Mouse (Mus musculus) spleen, postnatal 14 days (tissue): Measurements from ENCODE around the gene Nat14.
A peak's percentile ranks its signal among the peaks of the same experiment; 100 is the strongest.
"Not testable (repeated sequence)": the region's sequence is repeated elsewhere in the genome, so short reads cannot be mapped to it uniquely, and the experiment has no call there.

Source experiments
- DNase-seq, 2 experiments: peaks; one replicate each; pipeline ENCODE4 v3.0.0; 2021 to 2022; ENCODE audit warnings: low spot score in 2 of 2

The Nat14 gene

DNA sequence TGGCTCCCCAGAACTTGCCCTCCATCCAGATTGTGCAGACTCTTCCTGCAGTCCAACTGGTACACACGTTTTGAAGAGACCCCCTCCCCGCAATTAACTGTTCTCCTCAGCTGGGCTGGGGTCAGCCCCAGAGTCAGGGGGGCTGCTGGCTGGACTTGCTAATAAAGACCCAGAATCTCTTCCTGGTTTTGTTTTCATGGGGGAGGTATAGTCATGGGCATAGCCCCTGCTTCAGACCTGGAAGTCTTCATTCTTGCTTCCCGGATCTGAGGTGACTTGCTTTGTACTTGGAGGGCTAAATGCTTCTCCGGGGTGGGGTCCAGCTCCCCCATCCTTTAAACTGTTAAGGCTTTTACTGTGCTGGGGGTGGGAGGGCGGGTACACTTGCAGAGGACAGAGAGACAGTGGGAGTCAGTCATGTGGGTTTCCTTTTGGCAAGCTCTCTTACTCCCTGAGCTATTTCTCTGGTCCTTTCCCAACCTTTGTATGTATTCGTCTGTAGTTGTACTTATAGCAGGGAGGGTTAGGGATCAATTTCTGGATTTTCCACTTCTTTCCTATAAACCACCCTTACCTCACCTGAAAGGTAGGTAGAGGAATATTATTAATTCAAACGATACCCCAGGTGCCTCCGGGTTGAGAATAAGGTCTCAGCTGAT, at the start of gene Nat14:
Nat14 (plus strand) TSS at position 205 of the 659 bp plus-strand sequence.
- no peak for DNase-seq

DNA sequence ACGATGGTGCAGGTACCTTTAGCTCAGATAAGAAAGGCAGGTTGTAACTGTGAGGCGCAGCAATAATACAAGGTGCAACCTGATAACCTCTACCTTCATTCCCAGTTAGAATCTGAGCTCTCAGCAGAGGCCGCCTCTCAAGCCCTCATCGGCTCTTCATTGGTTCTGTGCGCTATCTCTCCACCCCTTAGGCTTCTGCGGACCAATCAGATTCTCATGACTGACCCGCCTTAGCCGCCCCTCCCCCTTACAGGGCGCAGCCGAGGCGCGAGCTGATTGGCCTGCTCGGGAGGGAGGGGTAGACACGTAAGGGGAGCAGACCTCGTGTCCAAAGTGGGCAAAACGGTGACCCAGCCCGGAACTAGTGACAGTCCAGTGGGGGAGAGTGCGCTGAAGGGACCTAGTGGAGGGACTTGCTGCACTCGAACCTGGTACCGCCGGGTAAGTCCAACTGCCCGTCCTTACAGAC, 45.0 kb upstream of the Nat14 start, which contains the start of gene Isoc2a:
Isoc2a (plus strand) TSS at position 401 of the 469 bp plus-strand sequence.
- peak; percentile 69 to 70 for DNase-seq

DNA sequence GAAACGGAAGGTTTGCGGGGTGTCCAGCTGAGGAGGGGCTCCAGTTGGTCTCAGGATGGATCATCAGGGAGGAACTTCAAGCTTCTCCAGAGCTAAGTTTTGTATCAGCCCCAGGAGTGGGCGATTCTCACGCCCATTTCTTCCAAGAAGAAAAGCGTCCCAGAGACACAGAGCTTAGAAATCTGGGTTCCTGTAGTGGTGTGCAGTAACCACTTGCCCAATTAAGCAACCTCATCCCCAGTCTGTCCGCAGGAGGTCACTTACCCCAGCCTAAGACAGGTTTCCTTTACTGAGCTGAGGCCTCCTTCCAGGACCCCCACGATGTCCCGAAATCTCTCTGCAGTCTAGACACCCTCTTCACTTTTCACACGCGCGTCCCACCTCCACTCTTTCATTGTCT, 44.6 kb upstream of the Nat14 start:
- no peak for DNase-seq

DNA sequence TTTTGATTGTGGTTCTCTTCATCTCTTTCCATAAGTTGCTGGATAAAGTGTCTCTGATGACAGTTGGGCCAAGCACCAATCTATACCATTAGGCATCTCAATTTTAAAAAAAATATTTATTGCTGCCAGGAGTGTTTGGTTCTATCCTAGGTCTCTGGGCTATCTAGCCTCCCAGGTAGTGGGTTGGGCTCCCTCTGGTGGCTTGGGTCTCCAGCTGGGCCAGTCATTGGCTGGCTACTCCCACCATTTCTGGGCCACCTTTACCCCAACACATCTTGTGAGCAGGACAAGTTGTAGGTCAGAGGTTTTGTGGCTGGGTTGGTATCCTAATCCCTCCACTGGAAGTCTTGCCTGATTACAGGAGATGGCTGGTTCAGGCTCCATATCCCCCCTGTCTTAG, 43.6 kb upstream of the Nat14 start:
- DNase-seq = no peak

DNA sequence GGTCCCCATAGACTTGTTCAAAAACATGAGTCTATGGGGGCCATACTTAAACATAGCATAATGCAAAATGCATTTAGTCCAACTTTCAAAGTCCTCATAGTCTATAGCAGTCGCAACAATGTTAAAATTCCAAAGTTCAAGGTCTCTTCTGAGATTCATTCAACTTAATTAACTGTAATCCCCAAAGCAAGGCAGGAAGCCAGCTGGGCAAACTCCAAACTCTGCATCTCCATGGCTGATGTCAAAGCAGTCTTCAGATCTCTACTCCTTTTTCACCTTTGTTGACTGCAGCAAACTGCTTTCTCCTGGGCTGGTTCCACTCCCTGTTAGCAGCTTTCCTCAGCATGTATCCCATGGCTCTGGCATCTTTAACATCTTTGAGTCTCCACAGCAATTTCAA, 42.8 kb upstream of the Nat14 start:
- DNase-seq = not testable (repeated sequence)

DNA sequence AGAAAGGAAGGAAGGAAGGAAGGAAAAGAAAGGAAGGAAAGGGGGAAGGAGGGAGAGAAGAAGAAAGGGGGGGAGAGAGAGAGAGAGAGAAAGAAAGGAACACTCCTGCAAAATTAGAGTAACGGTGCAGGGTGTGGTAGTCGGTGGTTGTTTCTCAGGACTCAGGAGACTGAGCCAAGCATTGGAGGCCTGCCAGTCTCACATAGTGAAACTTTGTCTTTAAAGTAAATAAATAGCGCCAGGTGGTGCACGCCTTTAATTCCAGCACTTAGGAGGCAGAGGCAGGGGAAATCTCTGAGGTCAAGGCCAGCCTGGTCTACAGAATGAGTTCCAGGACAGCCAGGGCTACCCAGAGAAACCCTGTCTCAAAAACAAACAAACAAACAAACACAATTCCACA, 35.1 kb upstream of the Nat14 start:
- DNase-seq = no peak

DNA sequence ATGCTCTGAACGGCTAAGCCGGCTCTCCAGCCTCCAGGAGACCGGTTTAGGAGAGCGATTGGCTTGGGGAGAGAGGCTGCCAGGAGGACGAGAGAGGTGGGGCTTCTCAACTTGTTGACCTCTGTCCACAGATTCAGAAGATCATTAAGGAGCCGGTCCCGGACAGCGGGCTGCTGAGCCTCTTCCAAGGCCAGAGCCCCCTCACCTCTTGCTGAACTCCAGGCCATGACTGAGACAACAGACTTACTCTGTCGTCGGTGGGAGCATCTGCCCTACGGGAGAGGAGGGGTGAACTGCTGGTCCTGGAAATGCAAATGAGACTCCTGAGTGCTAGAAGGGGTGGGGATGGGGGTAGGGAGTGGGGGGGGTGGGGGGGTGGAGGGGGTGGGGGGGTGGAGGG, 26.6 kb upstream of the Nat14 start:
- no peak for DNase-seq

DNA sequence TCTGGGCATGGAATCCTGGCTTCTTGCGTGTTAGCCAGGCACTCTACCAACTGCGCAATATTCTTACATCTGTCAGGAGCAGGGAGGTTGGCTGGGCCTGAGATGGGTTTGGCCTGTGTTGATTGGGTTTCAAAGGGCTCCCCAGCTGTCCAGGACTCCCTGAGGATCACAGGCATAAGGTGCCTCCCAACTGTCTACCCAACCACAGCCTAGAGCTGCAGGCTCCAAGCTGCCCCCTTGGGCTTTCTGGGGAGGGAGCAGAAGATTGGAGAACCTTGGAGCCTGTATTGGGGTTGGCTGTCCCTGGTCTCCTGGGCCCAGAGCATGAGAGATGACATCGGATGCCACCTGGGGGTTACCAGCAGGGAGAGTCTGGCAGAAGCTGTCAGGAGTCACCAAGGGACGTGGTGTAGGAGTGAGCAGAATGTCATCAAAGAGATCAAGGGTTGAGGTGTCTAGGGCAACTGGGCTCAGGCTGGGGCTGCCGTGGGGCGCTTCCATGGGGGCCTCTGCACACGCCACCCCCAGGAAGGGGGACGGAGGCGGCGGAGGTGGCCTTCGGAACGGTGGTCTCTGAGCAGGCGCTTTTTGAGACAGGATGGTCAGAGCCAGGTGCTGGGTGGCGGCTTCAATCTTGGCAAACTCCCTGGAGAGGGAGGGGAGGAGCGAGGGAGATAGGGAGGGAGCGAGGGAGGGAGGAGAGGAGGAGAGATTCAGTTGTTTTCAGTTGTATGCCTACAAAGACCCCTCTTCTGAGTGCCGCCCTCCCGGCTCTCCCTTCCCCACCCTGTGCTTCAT, 22.8 kb upstream of the Nat14 start:
- DNase-seq = no peak

DNA sequence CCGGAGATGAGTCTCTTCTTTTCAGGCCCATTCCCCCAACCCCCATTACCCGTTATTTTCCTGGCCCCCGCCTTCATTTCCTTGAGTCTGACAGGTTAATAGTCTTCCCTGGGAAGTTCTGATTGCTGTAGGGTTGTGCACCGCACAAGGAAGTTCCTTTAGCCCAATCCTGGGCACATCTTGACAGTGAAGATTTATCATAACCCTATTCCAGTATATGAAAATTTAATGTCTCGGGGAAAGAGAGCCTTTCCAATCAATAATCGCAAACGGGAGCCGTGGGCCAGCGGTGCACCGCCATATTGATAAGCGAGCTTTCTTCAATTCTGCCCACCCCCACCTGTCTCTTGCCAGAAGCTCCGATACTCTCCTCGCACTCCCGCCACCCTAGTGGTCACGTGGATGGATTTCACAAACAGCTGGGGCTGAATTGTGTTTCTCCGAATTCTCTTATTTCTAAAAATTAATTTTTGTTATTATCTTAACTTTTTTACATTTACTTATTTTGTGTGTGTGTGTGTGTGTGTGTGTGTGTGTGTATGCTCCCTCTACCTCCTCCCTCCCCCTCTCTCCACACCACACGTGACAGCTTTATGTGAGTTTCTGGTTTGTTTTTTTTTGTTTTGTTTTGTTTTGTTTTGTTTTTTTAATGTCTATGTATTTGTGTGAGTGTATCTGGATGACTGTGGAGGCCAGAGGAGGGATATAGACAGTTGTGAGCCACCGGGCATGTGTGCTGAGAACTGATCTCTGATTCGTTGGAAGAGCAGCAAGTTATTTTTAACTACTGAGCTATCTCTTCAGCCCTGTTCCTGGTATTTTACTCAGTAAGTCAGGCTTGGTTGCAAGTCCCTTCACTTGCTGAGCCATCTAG, 21.9 kb upstream of the Nat14 start:
- DNase-seq = no peak

DNA sequence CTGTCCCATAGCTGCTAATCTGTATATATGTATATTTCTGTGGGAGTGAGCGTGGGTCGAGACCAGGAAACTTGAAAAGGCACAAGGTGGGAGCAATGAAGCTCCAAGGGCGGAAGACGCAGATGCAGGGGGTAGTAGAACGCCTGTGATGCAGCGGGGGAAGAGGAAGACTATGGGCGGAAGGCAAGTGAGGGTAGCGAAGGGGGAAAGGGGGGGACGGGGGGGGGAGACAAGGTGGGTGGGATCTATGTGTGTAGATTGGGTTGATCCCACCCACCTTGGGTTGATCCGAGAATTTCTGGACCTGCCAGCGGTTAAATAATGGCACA, 21.3 kb upstream of the Nat14 start:
- DNase-seq = no peak

DNA sequence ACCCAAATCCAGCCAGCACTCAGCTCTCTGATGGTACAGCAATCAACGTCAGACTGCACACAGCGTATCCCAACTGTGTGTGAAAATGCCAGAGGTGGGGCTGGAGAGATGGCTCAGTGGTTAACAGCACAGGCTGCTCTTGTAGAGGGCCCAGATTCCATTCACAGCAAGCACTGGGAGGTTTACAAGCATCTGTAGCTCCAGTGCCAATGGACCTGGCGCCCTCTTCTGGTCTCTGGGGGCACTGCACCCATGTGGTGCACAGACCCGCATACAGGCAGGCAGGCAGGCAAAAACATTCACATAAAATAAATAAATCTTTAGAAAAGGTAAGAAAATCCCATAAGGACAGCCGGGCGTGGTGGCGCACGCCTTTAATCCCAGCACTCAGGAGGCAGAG, 20.7 kb upstream of the Nat14 start:
- DNase-seq = peak in 1 of 2 experiments; percentile 44

DNA sequence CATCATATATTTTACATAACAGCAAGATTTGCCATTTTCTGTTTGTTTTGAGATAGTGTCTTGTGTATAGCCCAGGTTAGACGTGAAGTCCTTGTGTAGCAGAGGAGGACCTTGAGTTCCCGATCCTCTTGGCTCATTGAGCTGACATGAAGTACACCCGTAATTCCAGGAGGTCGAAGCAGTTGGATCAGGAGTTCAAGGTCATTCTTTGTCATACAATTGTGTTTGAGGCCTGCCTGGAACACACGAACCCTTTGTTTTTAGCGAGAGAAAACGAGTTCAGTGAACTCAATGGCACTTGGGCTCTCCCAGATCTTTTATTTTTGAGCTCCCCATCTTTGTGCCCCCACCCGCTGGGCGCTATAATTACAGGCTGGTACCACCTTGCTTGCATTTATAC, 19.4 kb upstream of the Nat14 start:
- DNase-seq = no peak

DNA sequence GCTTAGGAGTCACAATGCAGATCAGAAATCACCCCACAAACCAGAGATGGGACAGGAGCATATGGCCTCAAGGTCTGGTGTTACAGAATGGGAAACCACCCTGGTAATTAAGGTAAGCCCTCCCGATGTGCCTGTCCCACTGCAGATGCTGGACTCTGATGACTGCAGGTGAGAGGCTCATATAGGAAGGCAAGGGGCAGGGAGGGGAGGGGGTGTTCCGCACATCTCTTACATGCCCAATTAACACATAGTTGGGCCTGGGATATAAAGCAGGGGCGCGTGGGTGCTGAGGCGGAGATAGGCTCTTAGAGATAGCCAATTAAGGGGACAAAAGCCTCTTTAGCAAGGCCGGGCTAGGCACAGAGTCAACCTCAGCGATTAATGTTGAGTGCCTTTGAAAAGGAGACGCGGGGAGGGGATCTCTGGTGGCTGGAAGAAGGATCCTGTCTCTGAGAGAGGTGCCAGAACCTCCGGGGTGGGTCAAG, 15.3 kb upstream of the Nat14 start, which contains the start of gene Gm36210:
Gm36210 (minus strand) TSS at position 51 of the 485 bp plus-strand sequence.
- DNase-seq = no peak

DNA sequence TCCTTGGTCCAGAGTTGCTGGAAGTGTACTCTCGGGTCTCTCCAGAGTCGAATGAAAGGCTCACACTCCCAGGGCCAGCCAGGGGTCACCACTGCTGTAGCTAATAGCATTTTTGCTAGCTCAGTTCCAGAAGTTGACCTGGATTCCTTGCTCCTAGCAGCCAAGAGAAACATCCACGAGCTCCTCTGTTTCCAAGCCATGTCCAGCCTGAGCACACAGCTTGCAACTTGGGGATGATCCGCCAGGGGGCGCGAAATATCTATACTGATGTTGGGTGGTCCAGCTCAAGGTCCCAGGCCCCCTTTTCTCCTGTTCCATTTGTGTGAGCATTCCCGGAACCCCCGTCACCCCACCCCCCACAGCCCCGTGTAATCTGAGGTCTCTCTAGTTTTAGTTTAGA, 10.3 kb upstream of the Nat14 start:
- DNase-seq = peak in 1 of 2 experiments; percentile 33

DNA sequence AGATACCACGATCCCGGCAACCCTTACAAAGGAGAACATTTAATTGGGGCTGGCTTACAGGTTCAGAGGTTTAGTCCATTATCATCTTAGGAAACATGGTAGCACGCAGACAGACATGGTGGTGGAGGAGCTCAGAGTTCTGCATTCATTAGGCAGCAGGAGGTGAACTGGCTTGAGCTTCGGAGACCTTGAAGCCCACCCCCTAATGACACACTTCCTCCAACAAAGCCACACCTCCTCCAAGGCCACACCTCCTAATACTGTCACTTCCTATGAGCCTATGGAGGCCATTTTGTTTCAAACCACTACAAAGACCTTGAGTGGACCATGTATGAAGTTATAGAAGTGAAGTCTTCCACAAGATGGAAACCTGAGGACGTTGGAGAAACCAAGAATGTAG, 9.6 kb upstream of the Nat14 start:
- DNase-seq = no peak

DNA sequence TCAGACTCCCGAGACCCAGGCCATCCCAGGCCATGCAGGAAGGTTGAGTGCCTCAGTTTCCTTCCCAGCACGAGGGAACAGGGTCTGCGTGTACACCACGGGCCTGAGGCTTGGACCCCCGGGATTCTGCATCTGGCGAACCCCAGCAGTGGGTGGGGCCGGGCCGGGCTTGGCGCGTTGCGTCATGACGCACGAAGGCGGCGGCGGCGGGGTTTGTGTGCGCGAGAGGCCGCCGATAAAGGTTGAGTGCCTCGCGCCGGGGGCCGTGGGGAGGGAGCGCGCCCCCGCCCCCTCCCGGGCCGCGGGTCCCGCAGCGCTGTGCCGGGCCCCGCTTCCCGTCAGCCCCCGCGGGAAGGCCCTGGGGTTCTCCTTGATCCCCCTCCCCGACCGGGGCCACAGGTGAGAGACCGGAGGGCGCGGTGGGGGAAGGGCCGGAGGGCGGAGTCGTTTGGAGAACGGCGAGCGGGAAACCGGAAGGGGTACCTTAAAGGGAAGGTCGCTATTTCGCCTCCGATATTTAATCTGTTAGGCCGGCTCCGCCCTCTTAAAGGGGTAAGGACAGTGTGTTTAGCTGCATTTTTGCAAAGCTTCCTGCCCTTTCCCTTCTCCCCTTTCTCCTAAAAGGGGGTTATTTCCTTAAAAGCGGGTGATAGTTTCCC, 6.7 kb upstream of the Nat14 start, which contains the start of gene Zfp628:
Zfp628 (plus strand) TSS at position 211 of the 659 bp plus-strand sequence.
- peak; percentile 84 to 89 for DNase-seq

DNA sequence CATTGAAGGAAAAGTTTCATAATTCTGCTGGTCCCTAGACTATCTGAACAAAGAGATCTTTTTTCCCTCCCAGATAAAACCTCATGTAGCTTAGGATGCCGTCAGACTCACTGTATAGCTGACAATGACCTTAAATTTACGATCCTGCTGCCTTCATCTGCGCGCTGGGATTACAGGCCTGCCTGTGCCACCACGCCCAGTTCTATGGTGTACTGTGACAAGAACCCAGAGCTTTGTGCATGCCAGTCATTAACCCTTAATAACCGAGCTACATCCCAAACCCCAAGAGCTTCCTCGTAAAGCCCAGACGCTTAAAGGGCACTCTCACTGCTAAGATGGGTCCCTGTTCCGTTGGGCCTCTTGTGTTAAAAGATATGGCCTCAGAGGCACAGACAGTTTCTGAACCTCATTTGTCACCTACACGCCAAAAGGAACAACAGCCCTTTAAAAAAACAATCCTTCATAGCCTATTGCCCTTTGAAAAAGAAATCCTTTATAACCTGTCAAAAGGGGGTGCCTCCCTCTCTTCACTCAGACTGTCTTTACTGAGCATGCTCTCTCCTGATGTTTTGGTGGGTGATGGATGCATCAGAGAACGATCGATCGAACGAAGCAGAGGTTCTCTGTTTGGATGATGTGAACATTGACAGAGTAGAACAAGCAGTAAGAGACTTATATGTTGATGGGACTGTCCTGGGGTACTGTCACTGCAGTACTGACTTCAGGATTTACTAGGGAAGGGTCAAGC, 6.0 kb upstream of the Nat14 start:
- no peak for DNase-seq

DNA sequence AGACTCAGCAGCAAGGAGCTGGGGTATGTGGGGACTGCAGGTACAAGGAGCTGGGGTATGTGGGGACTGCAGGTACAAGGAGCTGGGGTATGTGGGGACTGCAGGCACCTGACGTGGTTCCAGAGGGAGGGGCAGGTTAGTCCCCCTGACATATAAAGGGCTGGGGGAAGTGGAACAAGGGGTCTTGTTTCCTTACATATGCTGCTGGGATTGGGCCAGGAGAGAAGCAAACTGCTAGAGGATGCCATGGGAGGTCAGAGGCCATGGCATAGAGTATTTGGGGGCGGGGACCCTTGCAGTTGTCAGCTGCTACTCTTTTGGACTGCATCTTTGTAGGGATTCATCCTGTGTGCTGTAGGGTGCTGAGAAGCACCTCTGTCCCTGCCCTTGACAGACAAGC, 4.3 kb upstream of the Nat14 start:
- no peak for DNase-seq

DNA sequence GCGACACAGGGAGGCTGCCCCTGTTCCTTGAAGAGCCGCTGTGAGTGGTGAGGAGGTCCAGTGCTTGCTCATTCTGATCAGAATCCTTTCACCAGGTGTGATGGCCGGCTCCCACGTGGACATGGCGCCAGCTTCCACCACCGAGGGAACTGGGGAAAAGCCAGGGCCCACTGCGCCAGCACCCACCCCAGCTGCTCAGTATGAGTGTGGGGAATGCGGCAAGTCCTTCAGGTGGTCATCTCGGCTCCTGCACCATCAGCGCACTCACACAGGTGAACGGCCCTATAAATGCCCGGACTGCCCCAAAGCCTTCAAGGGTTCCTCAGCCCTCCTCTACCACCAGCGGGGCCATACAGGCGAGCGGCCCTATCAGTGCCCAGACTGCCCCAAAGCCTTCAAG, 3.1 kb upstream of the Nat14 start:
- DNase-seq = no peak

DNA sequence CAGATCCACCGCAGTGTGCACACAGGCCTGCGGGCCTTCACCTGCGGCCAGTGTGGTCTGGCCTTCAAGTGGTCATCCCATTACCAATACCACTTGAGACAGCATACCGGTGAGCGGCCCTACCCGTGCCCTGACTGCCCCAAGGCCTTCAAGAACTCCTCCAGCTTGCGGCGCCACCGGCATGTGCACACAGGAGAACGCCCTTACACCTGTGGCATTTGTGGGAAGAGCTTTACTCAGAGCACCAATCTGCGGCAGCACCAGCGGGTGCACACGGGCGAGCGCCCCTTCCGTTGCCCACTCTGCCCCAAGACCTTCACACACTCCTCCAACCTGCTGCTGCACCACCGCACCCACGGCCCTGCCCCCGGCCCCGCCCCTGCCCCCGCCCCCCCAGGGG, 2.7 kb upstream of the Nat14 start:
- DNase-seq = no peak

DNA sequence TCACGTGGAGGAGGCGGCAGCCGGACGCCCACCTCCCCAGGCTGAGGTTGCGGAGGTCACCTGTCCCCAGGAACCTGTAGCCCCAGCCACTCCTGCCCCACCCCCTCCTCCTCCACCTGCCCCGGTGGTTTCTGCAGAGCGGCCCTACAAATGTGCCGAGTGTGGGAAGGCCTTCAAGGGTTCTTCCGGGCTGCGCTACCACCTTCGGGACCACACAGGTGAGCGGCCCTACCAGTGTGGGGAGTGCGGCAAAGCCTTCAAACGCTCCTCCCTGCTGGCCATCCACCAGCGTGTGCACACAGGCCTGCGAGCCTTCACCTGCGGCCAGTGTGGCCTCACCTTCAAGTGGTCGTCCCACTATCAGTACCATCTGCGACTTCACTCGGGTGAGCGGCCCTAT, 1.9 kb upstream of the Nat14 start:
- DNase-seq = no peak
